Mouse (Mus musculus) bone marrow, adult 2 months (tissue): Measurements from ENCODE around the gene Ppp3ca.

Experiments used
- CTCF ChIP-seq: fragments of 200-500 bp; IDR thresholded peaks from 2 replicates; pipeline ENCODE4 v1.5.1; 2011; ENCODE audit warnings: low read length, control low read depth; ENCODE audit not compliant: control insufficient read depth, insufficient read depth
- POLR2A ChIP-seq: fragments of 200-500 bp; IDR thresholded peaks from 2 replicates; pipeline ENCODE4 v1.6.1; 2011; ENCODE audit warnings: low read depth, mild to moderate bottlenecking, control low read depth, low read length, borderline replicate concordance; ENCODE audit not compliant: control insufficient read depth

DNA sequence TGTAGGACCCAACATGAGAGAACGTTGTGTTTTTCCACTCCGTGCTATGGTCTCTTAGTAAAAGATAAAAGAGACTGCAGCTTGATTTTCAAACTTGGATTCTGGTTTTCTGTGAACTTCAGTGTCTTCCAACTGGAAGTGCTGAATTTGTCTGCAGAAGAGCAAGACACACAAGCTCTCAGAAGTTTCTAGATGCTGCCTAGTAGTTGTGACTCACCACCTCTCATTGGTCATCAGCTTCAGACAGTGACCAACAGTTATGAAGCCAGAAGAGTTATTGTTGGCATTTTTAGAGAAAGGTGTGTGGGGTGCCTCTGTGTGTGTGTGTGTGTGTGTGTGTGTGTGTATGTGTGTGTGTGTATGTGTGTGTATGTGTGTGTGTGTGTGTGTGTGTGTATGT lies 7.1 kb downstream of the Ppp3ca start:
- TF ChIP-seq CTCF (no peak), POLR2A (no peak)
